Mouse (Mus musculus): ENCODE data around the gene Wsb1. TPM values are rescaled to one million over a fixed set of nuclear protein-coding genes. Genes with fewer than 3 reads are reported as not detected.
A peak's percentile ranks its signal among the peaks of the same experiment; 100 is the strongest.
"Not testable (repeated sequence)": the region's sequence is repeated elsewhere in the genome, so short reads cannot be mapped to it uniquely, and the experiment has no call there.

The Wsb1 gene
- 517 and 614 TPM in 2 replicates for polyA plus RNA-seq (2015; fragmentation: Nextera tagmentation; extraction: Ambion mirVana)

DNA sequence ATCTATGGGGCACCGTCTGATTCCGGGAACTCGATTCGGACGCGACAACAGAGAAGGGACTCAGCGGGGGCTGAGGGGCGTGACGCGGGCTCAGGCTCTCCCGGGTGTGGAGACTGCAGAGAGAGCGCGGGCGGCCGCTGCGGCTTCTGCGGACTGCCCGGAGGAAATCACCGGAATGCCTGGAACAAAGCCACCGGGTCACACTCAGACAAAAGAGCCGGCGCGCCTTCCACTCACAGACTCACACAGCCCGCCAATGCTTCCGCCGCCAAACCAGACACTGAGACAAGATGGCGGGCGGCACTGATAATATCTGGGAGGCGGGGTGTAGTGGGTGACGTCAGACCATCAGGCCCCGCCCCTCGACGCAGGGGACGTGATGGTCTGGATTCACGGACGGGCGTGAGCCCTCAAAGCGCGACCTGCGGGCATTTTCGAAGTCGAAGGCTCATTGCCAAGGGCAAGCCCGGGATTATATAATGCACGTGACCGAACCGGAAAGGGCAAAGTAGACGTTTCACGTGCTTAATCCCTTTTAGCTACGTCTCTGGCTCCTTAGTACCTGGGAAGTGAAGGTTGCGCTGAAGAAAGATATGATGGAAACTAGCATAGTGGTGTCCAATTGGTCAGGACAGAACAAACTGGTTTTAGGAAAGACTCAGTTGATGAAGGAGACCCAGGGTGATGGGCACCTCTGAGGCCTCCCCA, at the start of gene Wsb1:
Wsb1 (minus strand) TSS at position 281 of the 708 bp plus-strand sequence.
- Histone ChIP-seq H3K9ac (replicated peaks) (peak within 1 kb of the TSS; percentile 98), H3K4me3 (replicated peaks) (peak within 1 kb of the TSS; percentile 94), H3K9me3 (no peaks in the 10 kb centered on the region), H3K4me1 (replicated peaks) (peaks cover 38% of the 10 kb centered on the region), H3K27ac (peak within 1 kb of the TSS; percentile 98), H3K27me3 (no peaks in the 10 kb centered on the region), H3K4me2 (replicated peaks) (peak within 1 kb of the TSS; percentile 88), H3K36me3 (peaks cover 14% of the 10 kb centered on the region)
- WGBS: 2% methylated on average over 50 of the region's 50 CpGs
- peak; percentile 92 for ATAC-seq

DNA sequence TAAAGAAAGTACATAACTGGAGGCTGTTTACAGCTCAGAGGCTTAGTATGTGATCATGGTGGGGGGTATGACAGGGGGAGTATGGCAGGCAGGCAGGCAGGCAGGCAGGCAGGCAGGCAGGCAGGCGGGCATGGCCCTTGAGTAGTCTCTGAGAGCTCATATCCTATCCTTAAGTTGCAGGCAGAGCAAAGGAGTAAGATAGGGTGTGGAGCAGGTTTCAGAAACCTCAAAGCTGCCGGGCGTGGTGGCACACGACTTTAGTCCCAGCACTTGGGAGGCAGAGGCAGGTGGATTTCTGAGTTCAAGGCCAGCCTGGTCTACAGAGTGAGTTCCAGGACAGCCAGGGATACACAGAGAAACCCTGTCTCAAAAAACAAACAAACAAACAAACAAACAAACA, 49.8 kb upstream of the Wsb1 start:
- 82% methylated on average over 4 of the region's 4 CpGs for WGBS
- not testable (repeated sequence) for H3K9ac ChIP-seq (replicated peaks); H3K4me3 ChIP-seq (replicated peaks); H3K27ac ChIP-seq; H3K4me2 ChIP-seq (replicated peaks); H3K9me3 ChIP-seq; H3K27me3 ChIP-seq; H3K36me3 ChIP-seq; ATAC-seq
- peaks cover 20% of the 10 kb centered on the region for H3K4me1 ChIP-seq (replicated peaks)

DNA sequence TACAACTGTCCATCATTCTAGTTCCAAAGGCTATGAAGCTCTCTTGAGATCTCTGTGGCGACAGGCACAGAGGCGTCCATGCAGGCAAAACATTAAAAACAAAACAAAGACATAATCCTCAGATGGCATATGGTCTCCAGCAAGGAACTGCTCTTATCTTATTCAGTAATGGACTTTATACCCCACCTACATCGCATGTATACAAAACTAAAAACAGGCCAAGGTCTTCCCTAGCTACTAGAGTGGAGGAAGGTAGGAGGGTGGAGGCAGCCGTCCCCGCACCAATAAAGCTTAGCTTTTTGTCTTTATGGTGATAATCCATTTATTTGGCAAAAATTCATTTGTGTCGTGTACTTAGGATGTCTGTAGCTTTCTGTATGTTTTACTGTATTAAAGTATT, 48.6 kb upstream of the Wsb1 start:
- Histone ChIP-seq H3K4me1 (replicated peaks) (peaks cover 18% of the 10 kb centered on the region), H3K36me3 (no peaks in the 10 kb centered on the region), H3K9me3 (no peaks in the 10 kb centered on the region), H3K4me3 (replicated peaks) (no peak overlapping the region), H3K27ac (no peak overlapping the region), H3K9ac (replicated peaks) (no peak overlapping the region), H3K27me3 (no peaks in the 10 kb centered on the region), H3K4me2 (replicated peaks) (no peak overlapping the region)
- no peak for ATAC-seq
- 86% methylated on average over 6 of the region's 6 CpGs for WGBS

DNA sequence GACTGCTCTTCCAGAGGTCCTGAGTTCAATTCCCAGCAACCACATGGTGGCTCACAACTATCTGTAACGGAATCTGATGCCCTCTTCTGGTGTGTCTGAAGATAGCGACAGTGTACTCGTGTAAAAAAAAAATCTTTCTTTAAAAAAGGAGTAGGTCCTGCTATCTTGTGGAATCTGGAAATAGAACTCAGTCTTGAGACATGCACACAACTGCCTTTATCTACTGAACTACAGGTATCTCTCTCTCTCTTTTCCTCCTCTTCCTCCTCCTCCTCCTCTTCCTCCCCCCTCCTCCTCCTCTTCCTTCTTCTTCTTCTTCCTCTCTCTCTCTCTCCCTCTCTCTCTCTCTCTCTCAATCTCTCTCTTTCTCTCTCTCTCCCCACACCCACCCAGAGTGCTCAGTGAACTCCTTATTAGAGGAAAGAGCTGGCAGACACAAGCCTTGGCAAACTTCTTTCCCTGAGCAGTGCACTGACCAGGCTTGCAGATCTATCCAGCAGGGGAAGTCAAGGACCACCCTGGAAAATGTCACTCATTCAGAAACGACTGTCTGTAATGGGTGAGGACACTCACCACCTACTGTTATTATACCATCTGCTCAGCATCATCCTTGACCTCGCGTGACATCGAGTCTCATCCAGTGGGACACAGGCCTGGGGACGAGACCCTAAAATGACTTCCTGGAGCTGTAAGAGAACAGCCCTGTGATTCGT, 45.4 kb upstream of the Wsb1 start:
- Histone ChIP-seq H3K9ac (replicated peaks) (no peak overlapping the region), H3K9me3 (no peaks in the 10 kb centered on the region), H3K4me2 (replicated peaks) (no peak overlapping the region), H3K4me1 (replicated peaks) (no peaks in the 10 kb centered on the region), H3K27me3 (no peaks in the 10 kb centered on the region), H3K27ac (no peak overlapping the region), H3K36me3 (no peaks in the 10 kb centered on the region), H3K4me3 (replicated peaks) (no peak overlapping the region)
- WGBS: 83% methylated on average over 9 of the region's 9 CpGs
- no peak for ATAC-seq

DNA sequence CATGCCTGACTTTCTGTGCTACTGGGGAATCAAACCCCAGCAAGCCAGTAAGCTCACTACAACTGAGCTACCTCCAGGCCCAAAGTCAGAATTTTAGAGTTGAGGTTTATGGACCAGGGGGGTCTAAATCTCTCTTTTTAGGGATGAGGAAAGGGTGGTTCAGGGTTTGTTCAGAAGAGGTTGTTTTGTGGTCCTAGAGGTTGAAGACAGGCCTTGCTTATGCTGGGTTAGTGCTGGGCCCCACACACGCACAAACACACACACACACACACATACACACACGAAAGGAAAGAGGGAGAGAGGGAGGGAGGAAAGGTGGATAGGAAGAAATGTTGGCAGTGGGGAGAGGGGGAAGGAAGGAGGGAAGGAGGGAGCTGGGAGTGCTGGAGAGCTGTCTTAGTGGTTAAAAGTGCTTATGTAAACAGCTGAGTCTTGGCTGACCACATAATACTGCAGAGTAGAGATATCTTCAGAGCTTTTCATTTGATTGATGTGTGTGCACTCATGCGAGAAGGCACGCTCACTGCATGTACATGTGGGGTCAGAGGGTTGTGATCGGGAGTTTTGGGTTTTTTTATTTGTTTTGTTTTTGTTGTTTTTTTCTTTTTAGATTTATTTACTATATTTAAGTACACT, 42.5 kb upstream of the Wsb1 start, which contains the start of gene Gm9964:
Gm9964 (minus strand) TSS at position 51 of the 636 bp plus-strand sequence.
- ATAC-seq: no peak
- H3K4me1 ChIP-seq (replicated peaks): no peaks in the 10 kb centered on the region
- no peak within 1 kb of the TSS for H3K4me3 ChIP-seq (replicated peaks)
- no peaks in the 10 kb centered on the region for H3K27me3 ChIP-seq
- H3K9ac ChIP-seq (replicated peaks): no peak within 1 kb of the TSS
- H3K4me2 ChIP-seq (replicated peaks): no peak within 1 kb of the TSS
- 83% methylated on average over 5 of the region's 5 CpGs for WGBS
- H3K27ac ChIP-seq: no peak within 1 kb of the TSS
- H3K36me3 ChIP-seq: no peaks in the 10 kb centered on the region
- no peaks in the 10 kb centered on the region for H3K9me3 ChIP-seq

DNA sequence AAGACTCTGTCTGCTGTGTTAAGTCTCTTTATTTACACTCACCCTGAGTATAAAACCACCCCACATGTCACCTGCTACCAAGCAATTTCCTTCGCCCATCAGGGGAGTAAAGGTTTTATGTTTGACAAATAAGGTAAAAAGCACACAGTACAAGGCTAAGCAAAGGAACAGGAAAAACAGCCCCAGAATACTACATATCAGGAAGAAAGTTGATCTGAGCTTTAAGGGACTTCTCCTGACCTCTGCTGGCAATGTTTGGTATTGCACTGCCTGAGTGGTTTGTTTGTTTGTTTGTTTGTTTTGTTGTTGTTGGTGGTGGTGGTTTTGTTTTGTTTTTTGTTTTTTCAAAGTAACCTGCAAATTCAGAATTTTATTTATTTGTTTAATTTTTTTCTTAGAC, 41.7 kb upstream of the Wsb1 start:
- Histone ChIP-seq H3K4me2 (replicated peaks) (no peak overlapping the region), H3K27ac (no peak overlapping the region), H3K9ac (replicated peaks) (no peak overlapping the region), H3K27me3 (no peaks in the 10 kb centered on the region), H3K4me3 (replicated peaks) (no peak overlapping the region), H3K36me3 (no peaks in the 10 kb centered on the region), H3K4me1 (replicated peaks) (no peaks in the 10 kb centered on the region), H3K9me3 (no peaks in the 10 kb centered on the region)
- WGBS: 50% methylated on average over 1 of the region's 1 CpGs
- ATAC-seq: no peak

DNA sequence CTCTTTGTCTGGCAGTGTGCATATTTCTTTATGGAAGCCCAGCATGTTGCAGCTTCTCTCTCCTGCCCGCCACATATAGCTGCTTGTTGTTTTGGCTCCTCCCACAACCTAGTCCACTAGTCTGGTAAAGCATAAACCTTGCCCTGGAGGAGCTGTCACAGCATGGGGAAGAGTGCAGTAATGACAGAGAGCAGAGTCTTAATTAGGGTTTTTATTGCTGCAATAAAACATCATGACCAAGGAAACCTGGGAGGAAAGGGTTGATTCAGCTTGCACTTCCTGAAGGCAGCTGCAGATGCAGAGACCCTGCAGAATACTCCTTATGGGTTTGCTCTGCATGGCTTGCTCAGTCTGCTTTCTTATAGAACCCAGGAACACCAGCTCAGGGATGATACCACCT, 39.5 kb upstream of the Wsb1 start:
- Histone ChIP-seq H3K4me3 (replicated peaks) (no peak overlapping the region), H3K9me3 (no peaks in the 10 kb centered on the region), H3K4me1 (replicated peaks) (no peaks in the 10 kb centered on the region), H3K9ac (replicated peaks) (no peak overlapping the region), H3K4me2 (replicated peaks) (no peak overlapping the region), H3K27me3 (no peaks in the 10 kb centered on the region), H3K27ac (no peak overlapping the region), H3K36me3 (no peaks in the 10 kb centered on the region)
- WGBS: 64% methylated on average over 1 of the region's 1 CpGs
- ATAC-seq: no peak

DNA sequence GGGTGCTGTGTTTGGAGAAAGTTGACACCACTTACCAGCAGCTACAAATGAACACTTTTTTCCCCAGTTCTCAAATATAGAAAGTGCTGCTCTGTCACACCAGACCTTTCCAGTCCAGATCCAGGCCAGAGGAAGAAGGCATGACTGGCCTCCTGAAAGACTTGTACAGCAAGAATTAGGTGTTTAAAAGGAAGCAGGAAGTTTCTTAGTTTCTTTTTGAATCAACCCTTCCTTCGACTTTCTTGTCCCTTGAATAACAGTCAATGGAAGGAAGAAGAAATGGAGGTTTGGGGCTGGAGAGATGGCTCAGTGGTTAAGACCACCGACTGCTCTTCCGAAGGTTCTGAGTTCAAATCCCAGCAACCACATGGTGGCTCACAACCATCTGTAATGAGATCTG, 38.6 kb upstream of the Wsb1 start:
- WGBS: 92% methylated on average over 3 of the region's 3 CpGs
- H3K36me3 ChIP-seq: no peaks in the 10 kb centered on the region
- no peak overlapping the region for H3K27ac ChIP-seq
- no peak overlapping the region for H3K4me3 ChIP-seq (replicated peaks)
- H3K9me3 ChIP-seq: no peaks in the 10 kb centered on the region
- no peaks in the 10 kb centered on the region for H3K27me3 ChIP-seq
- H3K4me2 ChIP-seq (replicated peaks): no peak overlapping the region
- no peak overlapping the region for H3K9ac ChIP-seq (replicated peaks)
- no peak for ATAC-seq
- no peaks in the 10 kb centered on the region for H3K4me1 ChIP-seq (replicated peaks)

DNA sequence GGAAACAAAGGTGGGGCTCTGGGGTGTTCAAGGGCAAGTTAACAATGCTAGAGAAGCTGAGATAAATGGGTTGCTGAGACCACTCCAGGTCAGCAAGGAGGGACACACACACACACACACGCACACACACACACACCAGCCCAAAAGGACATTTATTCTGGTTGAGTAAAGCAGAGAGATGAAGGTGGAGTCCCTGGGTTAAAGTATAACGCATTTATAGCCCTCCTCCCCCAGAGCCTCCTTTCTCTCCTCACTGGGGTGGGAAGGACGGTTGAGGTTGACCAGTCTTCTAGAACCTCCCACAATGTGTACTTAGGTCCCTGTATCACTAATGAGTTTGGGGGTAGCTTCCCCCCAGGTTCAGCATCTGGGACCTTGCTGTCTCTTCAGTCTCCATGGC, 37.7 kb upstream of the Wsb1 start:
- Histone ChIP-seq H3K36me3 (no peaks in the 10 kb centered on the region), H3K9me3 (no peaks in the 10 kb centered on the region), H3K9ac (replicated peaks) (no peak overlapping the region), H3K4me2 (replicated peaks) (no peak overlapping the region), H3K27ac (no peak overlapping the region), H3K4me1 (replicated peaks) (no peaks in the 10 kb centered on the region), H3K27me3 (no peaks in the 10 kb centered on the region), H3K4me3 (replicated peaks) (no peak overlapping the region)
- WGBS: 80% methylated on average over 3 of the region's 3 CpGs
- ATAC-seq: no peak

DNA sequence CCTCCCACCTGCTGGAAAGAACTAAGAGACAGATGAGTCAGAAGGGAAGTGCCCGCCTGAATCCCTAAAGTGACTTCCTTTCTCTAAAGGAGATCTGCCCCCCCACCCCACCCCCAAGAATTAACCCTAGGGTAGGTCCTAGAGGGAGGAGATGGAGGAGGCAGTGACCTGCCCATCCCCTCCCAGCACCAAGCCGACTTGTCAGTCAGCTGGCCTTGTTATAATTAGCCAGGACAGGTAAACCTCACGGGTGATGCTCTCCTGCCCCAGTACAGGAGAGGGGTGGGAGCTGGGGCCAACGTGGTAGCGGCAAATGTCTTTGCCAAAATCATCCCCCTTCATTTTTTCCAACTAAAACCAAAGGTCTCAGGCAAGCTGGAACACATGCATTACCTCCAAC, 37.2 kb upstream of the Wsb1 start:
- no peaks in the 10 kb centered on the region for H3K4me1 ChIP-seq (replicated peaks)
- no peak overlapping the region for H3K9ac ChIP-seq (replicated peaks)
- H3K4me2 ChIP-seq (replicated peaks): no peak overlapping the region
- H3K27ac ChIP-seq: no peak overlapping the region
- no peaks in the 10 kb centered on the region for H3K9me3 ChIP-seq
- H3K36me3 ChIP-seq: no peaks in the 10 kb centered on the region
- no peak for ATAC-seq
- WGBS: 72% methylated on average over 5 of the region's 5 CpGs
- no peaks in the 10 kb centered on the region for H3K27me3 ChIP-seq
- no peak overlapping the region for H3K4me3 ChIP-seq (replicated peaks)

DNA sequence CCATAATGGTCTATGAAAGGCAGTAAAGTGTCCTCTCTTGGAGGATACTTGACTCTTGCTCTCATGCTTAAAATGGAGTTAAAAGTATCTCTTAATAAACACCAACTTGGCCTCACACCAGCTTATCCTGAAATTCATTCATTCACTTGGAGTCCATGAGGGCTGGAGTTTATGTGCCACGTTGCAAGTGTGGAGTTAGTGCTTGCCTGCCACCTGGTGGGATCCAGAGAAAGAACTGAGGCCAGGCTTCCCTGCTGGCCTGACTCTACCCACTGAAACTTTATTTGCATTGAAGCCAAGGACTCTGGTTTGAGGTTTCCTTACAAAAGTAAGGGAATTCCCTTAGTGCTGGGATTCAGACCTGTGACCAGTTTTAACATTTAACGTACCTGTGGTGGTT, 36.0 kb upstream of the Wsb1 start:
- H3K4me2 ChIP-seq (replicated peaks): no peak overlapping the region
- no peaks in the 10 kb centered on the region for H3K4me1 ChIP-seq (replicated peaks)
- ATAC-seq: no peak
- H3K9me3 ChIP-seq: no peaks in the 10 kb centered on the region
- 52% methylated on average over 2 of the region's 2 CpGs for WGBS
- H3K27ac ChIP-seq: no peak overlapping the region
- H3K4me3 ChIP-seq (replicated peaks): no peak overlapping the region
- H3K27me3 ChIP-seq: no peaks in the 10 kb centered on the region
- no peaks in the 10 kb centered on the region for H3K36me3 ChIP-seq
- no peak overlapping the region for H3K9ac ChIP-seq (replicated peaks)

DNA sequence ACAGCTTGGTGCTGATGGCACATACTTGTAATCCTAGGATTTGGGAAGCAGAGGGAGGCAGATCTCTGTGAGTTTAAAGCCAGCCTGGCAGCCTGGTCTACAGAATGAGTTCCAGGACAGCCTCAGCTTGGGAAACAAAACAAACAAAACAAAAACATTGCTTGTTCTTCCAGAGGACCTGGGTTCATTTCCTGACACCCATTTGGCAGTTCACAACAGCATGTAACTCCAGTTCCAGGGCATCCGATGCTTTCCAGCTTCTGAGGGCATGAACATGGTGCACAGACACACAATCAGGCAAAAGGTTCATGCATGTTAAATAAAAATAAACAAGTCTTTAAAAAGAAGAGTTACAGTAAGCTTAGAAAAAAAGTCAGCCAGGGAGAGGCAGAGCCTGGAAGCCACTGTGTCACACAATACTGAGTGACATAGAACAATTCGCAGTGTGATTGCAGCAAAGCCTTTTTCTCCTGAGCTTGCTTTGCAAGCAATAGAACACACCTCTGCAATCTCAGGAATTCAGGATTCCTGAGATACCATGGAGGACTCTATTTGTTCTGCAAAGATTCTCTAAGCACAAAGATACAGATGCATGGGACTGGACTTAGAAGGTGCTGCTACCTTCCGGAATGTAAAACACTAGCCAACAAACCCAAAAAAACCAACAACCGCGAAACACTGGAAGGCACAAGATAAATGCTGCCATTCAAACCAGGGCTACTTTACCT, 34.6 kb upstream of the Wsb1 start:
- Histone ChIP-seq H3K4me1 (replicated peaks) (no peaks in the 10 kb centered on the region), H3K4me3 (replicated peaks) (no peak overlapping the region), H3K27me3 (no peaks in the 10 kb centered on the region), H3K4me2 (replicated peaks) (no peak overlapping the region), H3K27ac (no peak overlapping the region), H3K36me3 (no peaks in the 10 kb centered on the region), H3K9me3 (0 out of 2 replicates have a peak, but pooled peaks cover under 1% of the 10 kb centered on the region), H3K9ac (replicated peaks) (no peak overlapping the region)
- no peak for ATAC-seq
- WGBS: 93% methylated on average over 5 of the region's 5 CpGs
